Mouse (Mus musculus) MEL (cell line): ENCODE measurements around the gene A730061H03Rik. TPM values are rescaled to one million over a fixed set of nuclear protein-coding genes. Genes with fewer than 3 reads are reported as not detected.

ENCODE experiments used
- DNase-seq: peaks from one replicate; pipeline ENCODE4 v3.0.0; 2011; ENCODE audit warnings: low read depth, low spot score
- H3K27ac ChIP-seq: 2 replicates; pipeline ENCODE4 v1.5.1; 2012; ENCODE audit warnings: low read depth, mild to moderate bottlenecking, control low read depth, low read length, moderate library complexity; ENCODE audit not compliant: control insufficient read depth
- H3K27me3 ChIP-seq, 2 experiments: fragments of 150-350 bp in 1 of 2; sonication (generic) in 1 of 2; 2 replicates each; pipeline ENCODE4 v1.6.1; 2012; ENCODE audit warnings: low read length in 2 of 2, mild to moderate bottlenecking in 2 of 2, improper control_type of control experiment in 1 of 2, moderate library complexity in 1 of 2; ENCODE audit not compliant: insufficient read depth in 2 of 2, control insufficient read depth in 1 of 2
- H3K36me3 ChIP-seq, 2 experiments: 2 replicates each; pipeline ENCODE4 v1.6.1; 2012 to 2014; ENCODE audit warnings: low read length in 2 of 2, improper control_type of control experiment in 1 of 2, inconsistent platforms in 1 of 2, mild to moderate bottlenecking in 1 of 2; ENCODE audit not compliant: insufficient read depth in 2 of 2, control insufficient read depth in 1 of 2
- H3K4me1 ChIP-seq, 2 experiments: fragments of 150-350 bp in 1 of 2; sonication (generic) in 1 of 2; 2 replicates each; pipeline ENCODE4 v1.6.1; 2012; ENCODE audit warnings: low read length in 2 of 2, improper control_type of control experiment in 1 of 2, mild to moderate bottlenecking in 1 of 2; ENCODE audit not compliant: insufficient read depth in 2 of 2, control insufficient read depth in 1 of 2
- H3K4me3 ChIP-seq, 2 experiments: fragments of 150-350 bp in 1 of 2; sonication (generic) in 1 of 2; 2 replicates each; pipeline ENCODE4 v1.5.1; 2012; ENCODE audit warnings: low read depth in 2 of 2, low read length in 2 of 2, mild to moderate bottlenecking in 2 of 2, moderate library complexity in 2 of 2, control low read depth in 1 of 2, improper control_type of control experiment in 1 of 2; ENCODE audit not compliant: control insufficient read depth in 1 of 2, insufficient read depth in 1 of 2
- H3K79me2 ChIP-seq: 2 replicates; pipeline ENCODE4 v1.6.1; 2012; ENCODE audit warnings: mild to moderate bottlenecking, low read length, moderate library complexity; ENCODE audit not compliant: control insufficient read depth, poor library complexity, insufficient read depth
- H3K9ac ChIP-seq: 2 replicates; pipeline ENCODE4 v1.6.1; 2012; ENCODE audit warnings: low read depth, mild to moderate bottlenecking, control low read depth, low read length, moderate library complexity; ENCODE audit not compliant: control insufficient read depth, poor library complexity, severe bottlenecking
- H3K9me3 ChIP-seq: fragments of 150-350 bp; sonication (generic); replicated peaks from 2 replicates; pipeline ENCODE4 v1.6.1; 2012; ENCODE audit warnings: mild to moderate bottlenecking, low read length, improper control_type of control experiment, moderate library complexity; ENCODE audit not compliant: insufficient read depth
- CHD1 ChIP-seq: IDR thresholded peaks from 2 replicates; pipeline ENCODE4 v1.6.1; 2012; ENCODE audit warnings: low read depth, mild to moderate bottlenecking, inconsistent platforms, low read length, improper control_type of control experiment
- E2F4 ChIP-seq: IDR thresholded peaks from 2 replicates; pipeline ENCODE4 v1.6.1; 2011; ENCODE audit warnings: low read depth, low read length, improper control_type of control experiment, borderline replicate concordance
- GABPA ChIP-seq: IDR thresholded peaks from 2 replicates; pipeline ENCODE4 v1.6.1; 2012; ENCODE audit warnings: low read depth, mild to moderate bottlenecking, inconsistent platforms, low read length, improper control_type of control experiment, moderate library complexity
- KAT2A ChIP-seq: conservative IDR thresholded peaks from 2 replicates; pipeline ENCODE4 v1.6.1; 2012; ENCODE audit warnings: low read depth, low read length, improper control_type of control experiment, inconsistent platforms
- MAFK ChIP-seq: IDR thresholded peaks from 2 replicates; pipeline ENCODE4 v1.6.1; 2011; ENCODE audit warnings: low read depth, mild to moderate bottlenecking, low read length, improper control_type of control experiment, borderline replicate concordance
- MAX ChIP-seq: IDR thresholded peaks from 2 replicates; pipeline ENCODE4 v1.6.1; 2011; ENCODE audit warnings: low read length, improper control_type of control experiment
- MAZ ChIP-seq: IDR thresholded peaks from 2 replicates; pipeline ENCODE4 v1.6.1; 2012; ENCODE audit warnings: low read depth, mild to moderate bottlenecking, inconsistent platforms, low read length, improper control_type of control experiment
- MEF2A ChIP-seq: IDR thresholded peaks from 2 replicates; pipeline ENCODE4 v1.6.1; 2014; ENCODE audit warnings: low read depth, mild to moderate bottlenecking, inconsistent platforms, low read length, improper control_type of control experiment; ENCODE audit not compliant: poor library complexity, insufficient replicate concordance, severe bottlenecking; ENCODE audit errors: extremely low read depth
- MXI1 ChIP-seq: IDR thresholded peaks from 2 replicates; pipeline ENCODE4 v1.6.1; 2011; ENCODE audit warnings: mild to moderate bottlenecking, low read depth, low read length, improper control_type of control experiment
- MYC ChIP-seq: IDR thresholded peaks from 2 replicates; pipeline ENCODE4 v1.6.1; 2011; ENCODE audit warnings: low read depth, mild to moderate bottlenecking, low read length, improper control_type of control experiment, moderate library complexity
- POLR2AphosphoS2 ChIP-seq: IDR thresholded peaks from 2 replicates; pipeline ENCODE4 v1.6.1; 2011; ENCODE audit warnings: low read length, improper control_type of control experiment
- RAD21 ChIP-seq: IDR thresholded peaks from 2 replicates; pipeline ENCODE4 v1.6.1; 2011; ENCODE audit warnings: mild to moderate bottlenecking, low read depth, low read length, improper control_type of control experiment
- RCOR1 ChIP-seq: IDR thresholded peaks from 2 replicates; pipeline ENCODE4 v1.6.1; 2012; ENCODE audit warnings: low read depth, mild to moderate bottlenecking, inconsistent platforms, low read length, improper control_type of control experiment
- TAL1 ChIP-seq: IDR thresholded peaks from 2 replicates; pipeline ENCODE4 v1.6.1; 2012; ENCODE audit warnings: mild to moderate bottlenecking, inconsistent platforms, low read length, moderate library complexity, mixed read lengths
- TCF12 ChIP-seq: IDR thresholded peaks from 2 replicates; pipeline ENCODE4 v1.6.1; 2014; ENCODE audit warnings: low read depth, mild to moderate bottlenecking, inconsistent platforms, low read length, improper control_type of control experiment, moderate library complexity
- UBTF ChIP-seq: IDR thresholded peaks from 2 replicates; pipeline ENCODE4 v1.6.1; 2012; ENCODE audit warnings: low read depth, mild to moderate bottlenecking, inconsistent platforms, low read length, improper control_type of control experiment, moderate library complexity, borderline replicate concordance; ENCODE audit not compliant: insufficient read depth
- ZC3H11A ChIP-seq: IDR thresholded peaks from 2 replicates; pipeline ENCODE4 v1.6.1; 2012; ENCODE audit warnings: low read depth, mild to moderate bottlenecking, inconsistent platforms, low read length, improper control_type of control experiment
- ZNF384 ChIP-seq: IDR thresholded peaks from 2 replicates; pipeline ENCODE4 v1.6.1; 2012; ENCODE audit warnings: low read depth, mild to moderate bottlenecking, inconsistent platforms, low read length, improper control_type of control experiment
- polyA plus RNA-seq, 2 experiments: library from polyadenylated mRNA; stranded (reverse) in 1 of 2; unstranded in 1 of 2; fragments of >175 nt in 1 of 2; fragments of >200 nt in 1 of 2; gene quantifications; 2 replicates each; pipeline versions ENCODE4 v1.2.1 to v1.2.4; 2012; ENCODE audit warnings: low replicate concordance in 2 of 2, low read depth in 1 of 2; ENCODE audit not compliant: insufficient read length in 2 of 2, insufficient read depth in 1 of 2, missing spikeins in 1 of 2
- total RNA-seq: library from RNA; depleted of rRNA; stranded (reverse); fragments of 300-350 nt; gene quantifications from 2 replicates; pipeline ENCODE4 v1.2.3, GENCODE M21; 2012

A730061H03Rik gene
- total and polyA plus RNA-seq, 3 experiments, result 0.73 to 0.86 TPM; not detected in 1

GRCm38 (mm10) chr14:55544334-55544733, 15.9 kb downstream of the A730061H03Rik start:
- Histone ChIP-seq H3K4me1 (peaks cover 8 to 16% of the 10 kb centered on the region in 2 experiments), H3K27ac (no peak overlapping the region), H3K27me3 (no peaks in the 10 kb centered on the region), H3K9ac (no peak overlapping the region), H3K4me3 (no peak overlapping the region), H3K36me3 (peaks cover 16 to 32% of the 10 kb centered on the region in 2 experiments), H3K9me3 (no peaks in the 10 kb centered on the region), H3K79me2 (peaks cover 15% of the 10 kb centered on the region)
- no peak for TF ChIP-seq UBTF
- no peak for TF ChIP-seq POLR2AphosphoS2
- no peak for TF ChIP-seq MXI1
- TF ChIP-seq ZC3H11A, result no peak
- TF ChIP-seq E2F4, result no peak
- no peak for TF ChIP-seq RCOR1
- TF ChIP-seq KAT2A, result no peak
- no peak for TF ChIP-seq MAFK
- TF ChIP-seq CHD1, result no peak
- no peak for TF ChIP-seq RAD21
- TF ChIP-seq ZNF384, result no peak
- no peak for TF ChIP-seq TAL1
- TF ChIP-seq GABPA, result no peak
- TF ChIP-seq MYC, result no peak
- DNase-seq, result no peak

GRCm38 (mm10) chr14:55542268-55542667, 17.9 kb downstream of the A730061H03Rik start:
- Histone ChIP-seq H3K9me3 (no peaks in the 10 kb centered on the region), H3K4me3 (no peak overlapping the region), H3K27me3 (no peaks in the 10 kb centered on the region), H3K4me1 (peaks cover 8 to 17% of the 10 kb centered on the region in 2 experiments), H3K9ac (no peak overlapping the region), H3K27ac (no peak overlapping the region), H3K79me2 (peaks cover 15% of the 10 kb centered on the region), H3K36me3 (peaks cover 17 to 20% of the 10 kb centered on the region in 2 experiments)
- TF ChIP-seq MAZ (no peak), TCF12 (no peak), MAX (no peak), MAFK (no peak), MEF2A (no peak)
- no peak for DNase-seq
